Mouse (Mus musculus): ENCODE measurements around the gene Tgfbr3. TPM values are rescaled to one million over a fixed set of nuclear protein-coding genes. Genes with fewer than 3 reads are reported as not detected.

The Tgfbr3 gene
- polyA plus RNA-seq, 1 experiment: 0.13 TPM

- TF ChIP-seq GATA1 (IDR thresholded peaks at IDR 0.05; ENCODE audit: low read length): no peak
Measured at GRCm38 (mm10) chr5:107179194-107179593, 110.2 kb downstream of the Tgfbr3 start.

GRCm38 (mm10) chr5:107177791-107178190 is 111.6 kb downstream of the Tgfbr3 start:
- no peak for TF ChIP-seq GATA1 (IDR thresholded peaks at IDR 0.05; ENCODE audit: low read length)

- no peak for TF ChIP-seq GATA1 (IDR thresholded peaks at IDR 0.05; ENCODE audit: low read length)
Measured at GRCm38 (mm10) chr5:107177248-107177647, 112.2 kb downstream of the Tgfbr3 start.

DNA sequence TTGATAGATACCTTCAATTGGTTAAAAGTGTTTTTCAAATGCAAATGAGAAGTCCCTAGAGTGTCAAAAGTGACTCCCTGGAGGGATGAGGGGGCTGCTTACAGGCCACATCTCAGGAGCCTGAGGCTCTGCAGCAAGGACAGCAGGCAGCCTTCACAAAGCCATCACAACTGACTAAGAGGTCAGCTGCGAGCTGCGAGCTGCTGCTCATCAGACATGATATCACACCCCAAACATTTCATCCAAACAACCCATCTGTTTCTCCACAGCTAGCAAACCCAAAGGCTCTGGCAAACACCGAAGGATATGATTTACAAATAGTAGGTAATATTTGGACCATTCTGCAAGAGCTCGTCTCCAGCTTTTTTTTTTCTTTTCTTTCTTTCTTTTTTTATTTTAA is 112.6 kb downstream of the Tgfbr3 start:
- no peak for TF ChIP-seq GATA1 (IDR thresholded peaks at IDR 0.05; ENCODE audit: low read length)

DNA sequence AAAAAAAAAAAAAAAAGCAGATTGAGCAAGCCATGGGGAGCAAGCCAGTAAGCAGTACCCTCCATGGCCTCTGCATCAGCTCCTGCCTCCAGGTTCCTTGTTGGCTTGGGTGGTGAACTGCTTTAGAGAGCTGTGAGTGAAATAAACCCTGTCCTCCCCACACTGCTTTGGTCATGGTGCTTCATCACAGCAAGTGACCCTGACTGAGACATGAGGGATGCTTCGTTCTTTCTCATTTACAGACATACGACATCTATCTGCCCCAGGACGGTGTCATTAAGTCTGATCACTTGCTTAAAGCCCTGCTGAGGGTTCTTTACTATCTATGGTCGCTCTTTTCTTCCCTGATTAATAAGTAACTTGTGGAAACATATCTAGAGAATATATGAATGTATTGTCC is 113.2 kb downstream of the Tgfbr3 start:
- no peak for TF ChIP-seq GATA1 (IDR thresholded peaks at IDR 0.05; ENCODE audit: low read length)

- no peak for TF ChIP-seq GATA1 (IDR thresholded peaks at IDR 0.05; ENCODE audit: low read length)
Measured at GRCm38 (mm10) chr5:107174188-107174587, 115.2 kb downstream of the Tgfbr3 start.

DNA sequence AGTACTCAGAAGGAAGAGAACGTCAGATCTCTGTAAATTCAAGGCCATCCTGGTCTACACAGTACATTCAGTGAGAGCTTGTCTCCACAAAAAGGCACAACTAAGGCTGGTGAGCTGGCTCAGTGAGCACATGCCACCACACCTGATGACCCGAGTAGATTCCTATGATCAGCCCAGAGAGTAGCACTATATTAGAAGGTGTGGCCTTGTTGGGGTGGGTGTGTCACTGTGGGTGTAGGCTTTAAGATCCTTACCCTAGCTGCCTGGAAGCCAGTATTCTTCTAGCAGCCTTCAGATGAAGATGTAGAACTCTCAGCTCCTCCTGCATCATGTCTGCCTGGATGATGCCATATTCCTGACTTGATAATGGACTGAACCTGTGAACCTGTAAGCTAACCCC is 115.9 kb downstream of the Tgfbr3 start:
- TF ChIP-seq GATA1 (IDR thresholded peaks at IDR 0.05; ENCODE audit: low read length): no peak

GRCm38 (mm10) chr5:107171861-107172260 is 117.6 kb downstream of the Tgfbr3 start:
- no peak for TF ChIP-seq GATA1 (IDR thresholded peaks at IDR 0.05; ENCODE audit: low read length)

DNA sequence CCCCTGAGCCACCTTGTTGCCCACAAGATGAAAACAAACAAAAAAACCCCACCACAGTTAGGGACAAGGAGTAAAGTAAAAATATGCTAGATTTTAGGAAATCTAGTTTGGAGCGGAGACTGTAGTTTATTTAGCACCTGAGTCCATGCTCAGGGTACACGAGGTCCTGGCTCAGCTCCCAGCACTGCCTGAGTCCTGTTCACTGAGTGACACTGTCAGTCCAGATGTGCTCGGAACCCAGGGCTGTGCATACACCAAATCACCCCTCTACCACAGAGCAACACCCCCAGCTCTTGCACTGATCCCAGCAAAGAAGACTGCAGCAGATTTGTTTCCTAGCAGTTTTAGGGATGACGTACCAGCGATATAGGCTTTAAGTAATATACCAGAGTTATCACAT is 119.6 kb downstream of the Tgfbr3 start:
- no peak for TF ChIP-seq GATA1 (IDR thresholded peaks at IDR 0.05; ENCODE audit: low read length)

- TF ChIP-seq GATA1 (IDR thresholded peaks at IDR 0.05; ENCODE audit: low read length): no peak
Measured at GRCm38 (mm10) chr5:107167872-107168300, 121.5 kb downstream of the Tgfbr3 start.

DNA sequence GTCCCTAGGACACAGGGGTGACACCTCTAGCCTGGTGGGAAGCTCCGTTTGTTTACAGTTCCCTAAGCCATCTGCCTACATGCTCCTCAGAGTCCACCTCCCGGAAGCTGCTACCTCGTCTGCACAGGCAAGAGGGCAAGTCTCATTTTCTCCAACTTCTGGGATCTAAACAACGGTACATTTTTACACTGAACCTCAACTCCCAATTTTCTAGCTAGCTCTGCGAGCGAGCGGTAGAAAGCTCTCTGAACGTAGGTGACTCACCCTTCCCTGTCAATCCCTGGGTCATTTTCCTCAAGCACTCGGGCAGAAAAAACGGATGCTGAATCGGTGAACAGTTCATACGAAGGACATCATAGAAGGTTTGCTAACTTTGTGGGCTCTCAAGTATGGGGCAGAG is 122.1 kb downstream of the Tgfbr3 start:
- TF ChIP-seq GATA1 (IDR thresholded peaks at IDR 0.05; ENCODE audit: low read length): no peak

GRCm38 (mm10) chr5:107166659-107167370 is 122.6 kb downstream of the Tgfbr3 start:
- no peak for TF ChIP-seq GATA1 (IDR thresholded peaks at IDR 0.05; ENCODE audit: low read length)

- no peak for TF ChIP-seq GATA1 (IDR thresholded peaks at IDR 0.05; ENCODE audit: low read length)
Measured at GRCm38 (mm10) chr5:107165734-107166133, 123.7 kb downstream of the Tgfbr3 start.

- TF ChIP-seq GATA1 (IDR thresholded peaks at IDR 0.05; ENCODE audit: low read length): no peak
Measured at GRCm38 (mm10) chr5:107165271-107165670, 124.2 kb downstream of the Tgfbr3 start.

GRCm38 (mm10) chr5:107164856-107165255 is 124.6 kb downstream of the Tgfbr3 start:
- TF ChIP-seq GATA1 (IDR thresholded peaks at IDR 0.05; ENCODE audit: low read length): no peak

- no peak for TF ChIP-seq GATA1 (IDR thresholded peaks at IDR 0.05; ENCODE audit: low read length)
Measured at GRCm38 (mm10) chr5:107164146-107164545, 125.3 kb downstream of the Tgfbr3 start.

GRCm38 (mm10) chr5:107163336-107163735 is 126.1 kb downstream of the Tgfbr3 start:
- TF ChIP-seq GATA1 (IDR thresholded peaks at IDR 0.05; ENCODE audit: low read length): no peak

DNA sequence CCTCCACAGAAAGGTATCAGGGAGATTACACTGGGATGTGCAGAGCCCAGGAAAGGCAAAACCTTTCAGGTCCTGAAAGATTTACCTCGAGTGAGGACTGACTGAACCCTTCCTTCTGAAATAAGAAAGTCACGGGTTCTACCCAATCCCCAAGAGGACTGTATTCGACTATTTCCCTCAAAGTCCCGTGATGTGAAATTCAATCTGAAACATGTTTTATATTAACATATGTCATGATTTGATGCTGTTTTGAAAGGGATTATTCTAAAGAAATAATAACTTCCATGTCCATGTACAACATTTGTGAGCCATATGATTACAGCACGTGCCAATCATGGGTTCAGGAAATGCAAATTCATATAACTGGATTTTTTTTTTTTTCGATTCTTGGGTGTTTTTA is 126.6 kb downstream of the Tgfbr3 start:
- no peak for TF ChIP-seq GATA1 (IDR thresholded peaks at IDR 0.05; ENCODE audit: low read length)
